Mouse (Mus musculus): ENCODE measurements around the gene Ifi27l2a.

GRCm38 (mm10) chr12:103491091-103491730 lies 47.7 kb upstream of the Ifi27l2a start:
- TF ChIP-seq CTCF (IDR thresholded peaks at IDR 0.05; ENCODE audit: extremely low read depth, insufficient read depth, low read length) (no peak), POLR2A (IDR thresholded peaks at IDR 0.05; ENCODE audit: extremely low read depth, insufficient read depth, low read length) (no peak)

Data from cortical plate, adult 2 months (tissue).